Mouse (Mus musculus) testis, adult 2 months (tissue): ENCODE measurements at regions not wholly inside any gene's neighbourhood (a gene's known extent, or its start where the extent isn't known, plus 50 kb on each side); places are given as distances from the start of the nearest gene placed in this dataset.
A peak's percentile ranks its signal among the peaks of the same experiment; 100 is the strongest.

Experiments used
- H3K27ac ChIP-seq: fragments of 200-500 bp; 2 replicates; pipeline ENCODE4 v1.5.1; 2012; ENCODE audit warnings: low read depth, low read length; ENCODE audit not compliant: control insufficient read depth, insufficient read depth
- H3K27me3 ChIP-seq: fragments of 200-500 bp; 2 replicates; pipeline ENCODE4 v1.6.1; 2012; ENCODE audit warnings: mild to moderate bottlenecking, low read length, moderate library complexity; ENCODE audit not compliant: control insufficient read depth, insufficient read depth
- H3K36me3 ChIP-seq: fragments of 200-500 bp; 2 replicates; pipeline ENCODE4 v1.6.1; 2012; ENCODE audit warnings: mild to moderate bottlenecking, low read length; ENCODE audit not compliant: control insufficient read depth, insufficient read depth
- H3K4me1 ChIP-seq: fragments of 200-500 bp; 2 replicates; pipeline ENCODE4 v1.6.1; 2012; ENCODE audit warnings: low read length; ENCODE audit not compliant: control insufficient read depth, insufficient read depth
- H3K4me3 ChIP-seq: fragments of 200-500 bp; 2 replicates; pipeline ENCODE4 v1.5.1; 2012; ENCODE audit warnings: low read depth, mild to moderate bottlenecking, low read length, moderate library complexity, mixed read lengths; ENCODE audit not compliant: control insufficient read depth
- CTCF ChIP-seq: fragments of 200-500 bp; IDR thresholded peaks from 2 replicates; pipeline ENCODE4 v1.5.1; 2012; ENCODE audit warnings: low read depth, mild to moderate bottlenecking, inconsistent platforms, low read length, moderate library complexity; ENCODE audit not compliant: control insufficient read depth, insufficient read depth, insufficient replicate concordance
- POLR2A ChIP-seq: fragments of 200-500 bp; IDR thresholded peaks from 2 replicates; pipeline ENCODE4 v1.6.1; 2012; ENCODE audit warnings: low read depth, mild to moderate bottlenecking, inconsistent platforms, low read length, moderate library complexity; ENCODE audit not compliant: control insufficient read depth

GRCm38 (mm10) chr16:55492111-55492510 lies 194.3 kb upstream of the Zpld1 start:
- peaks cover 5% of the 10 kb centered on the region for H3K4me1 ChIP-seq
- no peaks in the 10 kb centered on the region for H3K36me3 ChIP-seq
- H3K4me3 ChIP-seq = no peak overlapping the region
- no peak overlapping the region for H3K27ac ChIP-seq
- no peaks in the 10 kb centered on the region for H3K27me3 ChIP-seq
- TF ChIP-seq POLR2A (no peak), CTCF (no peak)

DNA sequence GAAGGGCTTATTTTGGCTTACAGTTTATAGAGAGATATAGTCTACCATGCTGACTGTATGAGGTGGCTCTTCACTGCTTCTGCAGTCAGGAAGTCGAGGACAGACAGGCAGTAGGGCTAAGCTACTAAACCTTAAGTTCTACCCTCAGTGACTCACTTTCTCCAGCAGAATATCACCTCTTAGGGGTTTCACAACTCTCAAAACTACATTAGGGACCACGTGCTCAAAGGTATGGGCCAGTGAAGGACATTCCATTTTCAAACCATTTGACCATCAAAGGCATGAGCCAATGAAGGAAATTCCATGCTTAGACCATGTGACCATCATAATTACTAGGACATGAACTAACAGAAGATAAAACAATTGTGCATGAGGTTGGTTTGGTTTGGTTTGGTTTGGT lies 186.6 kb upstream of the Zpld1 start:
- no peaks in the 10 kb centered on the region for H3K36me3 ChIP-seq
- H3K27me3 ChIP-seq = no peaks in the 10 kb centered on the region
- H3K4me3 ChIP-seq = no peak overlapping the region
- TF ChIP-seq CTCF = no peak
- no peak for TF ChIP-seq POLR2A
- no peak overlapping the region for H3K27ac ChIP-seq
- H3K4me1 ChIP-seq = no peaks in the 10 kb centered on the region

DNA sequence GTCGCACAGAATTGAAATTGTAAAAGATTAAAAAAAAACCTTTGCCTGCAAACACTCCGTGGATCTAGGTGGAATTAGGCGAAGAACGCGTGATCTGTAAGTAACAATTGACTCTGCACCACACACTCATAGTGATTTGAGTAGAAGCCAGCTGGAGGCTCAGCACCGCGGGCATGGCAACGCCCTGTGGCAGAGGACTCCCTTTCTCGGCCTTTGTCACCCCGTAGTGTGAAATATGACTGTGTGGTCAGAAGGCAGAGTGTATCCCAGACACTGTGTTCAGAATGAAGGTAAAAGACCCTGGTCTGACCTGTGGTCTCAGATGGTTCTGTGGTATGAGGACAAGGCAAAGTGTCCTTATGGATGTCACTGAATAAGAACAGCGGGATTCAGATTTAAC lies 183.0 kb upstream of the Zpld1 start:
- TF ChIP-seq CTCF = no peak
- no peak for TF ChIP-seq POLR2A
- Histone ChIP-seq H3K4me3 (no peak overlapping the region), H3K36me3 (no peaks in the 10 kb centered on the region), H3K27me3 (no peaks in the 10 kb centered on the region), H3K4me1 (no peaks in the 10 kb centered on the region; the same call in 1 of the 2 replicates), H3K27ac (no peak overlapping the region)

- TF ChIP-seq CTCF = no peak
- no peak for TF ChIP-seq POLR2A
- no peaks in the 10 kb centered on the region; the same call in 1 of the 2 replicates for H3K4me1 ChIP-seq
- H3K4me3 ChIP-seq = no peak overlapping the region
These were observed 182.5 kb upstream of the Zpld1 start for GRCm38 (mm10) chr16:55480304-55480703.

DNA sequence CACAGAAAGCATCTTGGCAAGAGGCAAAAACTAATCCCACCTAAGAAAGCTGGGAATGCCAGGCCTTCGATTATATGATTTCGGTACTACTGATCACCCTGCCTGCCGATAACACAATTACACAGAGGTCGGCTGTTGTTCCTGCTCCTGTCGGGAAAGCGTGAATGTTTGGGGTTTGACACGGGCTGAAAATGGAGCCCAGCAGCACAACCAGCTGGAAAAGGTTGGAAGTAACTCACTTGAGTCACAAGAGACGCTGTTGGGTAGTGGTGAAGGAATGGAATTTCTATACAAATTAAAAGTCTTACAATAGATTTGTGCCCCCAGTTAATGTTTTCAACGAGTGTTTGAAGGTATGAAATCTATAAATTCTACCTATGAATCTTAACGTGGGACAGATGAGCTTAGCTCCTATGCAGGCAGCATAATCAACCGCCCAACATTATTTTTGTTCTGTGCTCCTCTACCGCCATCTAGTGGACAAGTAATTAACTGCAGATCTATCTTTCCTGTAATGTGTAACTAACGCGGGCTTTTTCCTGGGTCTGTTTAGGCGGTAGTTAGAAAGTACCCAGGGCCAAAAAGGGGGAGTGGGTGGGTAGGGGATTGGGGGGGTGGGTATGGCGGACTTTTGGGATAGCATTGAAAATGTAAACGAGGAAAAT lies 178.9 kb upstream of the Zpld1 start:
- Histone ChIP-seq H3K4me1 (no peaks in the 10 kb centered on the region; the same call in 1 of the 2 replicates), H3K4me3 (no peak overlapping the region), H3K36me3 (no peaks in the 10 kb centered on the region), H3K27me3 (no peaks in the 10 kb centered on the region), H3K27ac (no peak overlapping the region)
- TF ChIP-seq POLR2A = no peak
- 0 out of 2 replicates have a peak, but pooled peaks have one; percentile 7 for TF ChIP-seq CTCF

More at GRCm38 (mm10) chr16:55480304-55480703, 182.5 kb upstream of the Zpld1 start:
- no peak overlapping the region for H3K27ac ChIP-seq
- no peaks in the 10 kb centered on the region for H3K36me3 ChIP-seq
- H3K27me3 ChIP-seq = no peaks in the 10 kb centered on the region

- TF ChIP-seq POLR2A (no peak), CTCF (no peak)
- H3K4me1 ChIP-seq = no peaks in the 10 kb centered on the region; the same call in 1 of the 2 replicates
- H3K4me3 ChIP-seq = no peak overlapping the region
- H3K36me3 ChIP-seq = no peaks in the 10 kb centered on the region
- H3K27me3 ChIP-seq = no peaks in the 10 kb centered on the region
- no peak overlapping the region for H3K27ac ChIP-seq
These were observed 177.3 kb upstream of the Zpld1 start for GRCm38 (mm10) chr16:55474950-55475525.

DNA sequence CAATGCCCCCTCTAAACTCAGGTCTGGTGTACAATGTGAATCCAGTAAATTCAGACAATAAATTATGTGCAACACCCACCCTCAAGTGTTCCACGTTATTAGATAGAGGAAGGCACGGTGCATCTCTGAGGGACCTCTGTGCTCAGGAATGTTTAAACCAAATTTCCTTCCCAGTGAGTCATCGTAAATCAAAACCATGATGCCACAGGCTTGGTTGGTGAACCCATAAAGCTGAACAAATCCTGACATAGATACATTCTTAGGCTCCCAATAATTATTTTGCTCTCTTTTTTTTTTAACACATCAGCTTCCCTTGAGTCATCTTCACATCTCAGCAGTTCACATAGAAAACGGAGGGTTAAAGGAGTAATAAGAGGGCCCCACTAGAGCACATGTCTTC lies 173.6 kb upstream of the Zpld1 start:
- no peak overlapping the region for H3K27ac ChIP-seq
- no peaks in the 10 kb centered on the region for H3K36me3 ChIP-seq
- TF ChIP-seq POLR2A = no peak
- no peak for TF ChIP-seq CTCF
- H3K27me3 ChIP-seq = no peaks in the 10 kb centered on the region
- no peak overlapping the region for H3K4me3 ChIP-seq
- H3K4me1 ChIP-seq = no peaks in the 10 kb centered on the region
